Mouse (Mus musculus) myocyte (in vitro differentiated cells): ENCODE measurements around the gene Myom3.

Experiments
- CEBPB ChIP-seq: IDR thresholded peaks from 2 replicates; pipeline ENCODE4 v1.6.1; 2011; ENCODE audit warnings: mild to moderate bottlenecking, moderate library complexity; ENCODE audit not compliant: poor library complexity, insufficient read depth, severe bottlenecking
- MAX ChIP-seq: IDR thresholded peaks from one replicate; pipeline ENCODE4 v1.6.1; 2011; ENCODE audit warnings: low read depth, mild to moderate bottlenecking, control low read depth
- MYOD1 ChIP-seq, 3 experiments: IDR thresholded peaks; one replicate each; pipeline ENCODE4 v1.6.1; 2011; ENCODE audit warnings: control low read depth in 2 of 3, low read depth in 2 of 3, mild to moderate bottlenecking in 2 of 3, moderate library complexity in 1 of 3; ENCODE audit not compliant: insufficient read length in 2 of 3, control insufficient read depth in 1 of 3
- MYOG ChIP-seq, 3 experiments: IDR thresholded peaks; one replicate each; pipeline ENCODE4 v1.6.1; 2011; ENCODE audit warnings: control low read depth in 2 of 3, low read depth in 2 of 3, mild to moderate bottlenecking in 2 of 3; ENCODE audit not compliant: insufficient read length in 2 of 3, control insufficient read depth in 1 of 3, insufficient read depth in 1 of 3
- POLR2A ChIP-seq: IDR thresholded peaks from one replicate; pipeline ENCODE4 v1.6.1; 2011; ENCODE audit warnings: low read depth, mild to moderate bottlenecking, control low read depth, moderate library complexity; ENCODE audit not compliant: insufficient read length
- POLR2AphosphoS2 ChIP-seq: IDR thresholded peaks from one replicate; pipeline ENCODE4 v1.6.1; 2011; ENCODE audit warnings: low read depth, control low read depth; ENCODE audit not compliant: insufficient read length
- TCF12 ChIP-seq: IDR thresholded peaks from one replicate; pipeline ENCODE4 v1.6.1; 2011; ENCODE audit warnings: mild to moderate bottlenecking, control low read depth; ENCODE audit not compliant: poor library complexity, insufficient read depth, severe bottlenecking
- TCF3 ChIP-seq: IDR thresholded peaks from one replicate; pipeline ENCODE4 v1.6.1; 2011; ENCODE audit warnings: low read depth, control low read depth; ENCODE audit not compliant: insufficient read length
- USF1 ChIP-seq: IDR thresholded peaks from one replicate; pipeline ENCODE4 v1.6.1; 2011; ENCODE audit warnings: low read depth, mild to moderate bottlenecking, control low read depth, moderate library complexity

DNA sequence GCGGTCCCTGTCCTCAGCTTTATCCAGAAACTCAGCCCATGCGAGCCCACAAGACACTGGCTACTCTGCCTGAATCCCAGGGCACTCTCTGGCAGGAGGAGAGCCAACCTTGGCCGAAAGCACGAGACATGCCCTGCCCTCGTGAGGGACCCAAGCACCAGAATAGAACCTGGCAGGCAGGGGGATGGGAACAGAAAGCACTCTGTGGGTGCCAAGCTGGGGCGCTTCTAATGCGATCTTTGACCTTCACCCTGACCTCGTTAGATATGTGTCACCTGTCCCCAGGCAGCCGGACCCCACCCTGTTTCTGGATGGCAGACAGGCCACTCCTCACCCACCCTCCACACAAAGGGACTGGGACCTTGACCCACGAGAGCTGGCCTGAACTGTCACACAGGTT is 13.9 kb upstream of the Myom3 start:
- TF ChIP-seq POLR2A (no peak), USF1 (no peak), TCF12 (no peak), MYOD1 (IDR thresholded peaks at IDR 0.05; ENCODE audit: control insufficient read depth in 1 of 3, insufficient read length in 2 of 3, low read depth in 2 of 3) (no peak), MAX (no peak), CEBPB (no peak), TCF3 (no peak), MYOG (IDR thresholded peaks at IDR 0.05; ENCODE audit: control insufficient read depth in 1 of 3, insufficient read depth in 1 of 3, insufficient read length in 2 of 3, low read depth in 2 of 3) (no peak), POLR2AphosphoS2 (no peak)
